Mouse (Mus musculus) hindbrain, postnatal 0 days (tissue): Measurements from ENCODE around the gene Fam209. TPM values are rescaled to one million over a fixed set of nuclear protein-coding genes. Genes with fewer than 3 reads are reported as not detected.
A peak's percentile ranks its signal among the peaks of the same experiment; 100 is the strongest.

Experiments used
- ATAC-seq: fragments of 200-750 bp; cut with Nextera tagmentation; 2 replicates; pipeline ENCODE4 v1.8.0; 2017; ENCODE audit warnings: mild to moderate bottlenecking, moderate TSS enrichment, moderate library complexity
- DNase-seq: peaks from one replicate; pipeline ENCODE4 v3.0.0-alpha.2; 2015; ENCODE audit warnings: low spot score
- H3K27ac ChIP-seq: fragments of 300-500 bp; sonication (generic); 2 replicates; pipeline ENCODE4 v1.5.1; 2014; ENCODE audit warnings: mild to moderate bottlenecking
- H3K27me3 ChIP-seq: fragments of 300-500 bp; sonication (generic); 2 replicates; pipeline ENCODE4 v1.6.1; 2014; ENCODE audit warnings: low read length, mixed read lengths; ENCODE audit not compliant: insufficient read depth
- H3K36me3 ChIP-seq: fragments of 300-500 bp; sonication (generic); 2 replicates; pipeline ENCODE4 v1.6.1; 2014; ENCODE audit warnings: low read length, mixed read lengths; ENCODE audit not compliant: insufficient read depth
- H3K4me1 ChIP-seq: fragments of 300-500 bp; sonication (generic); 2 replicates; pipeline ENCODE4 v1.6.1; 2014; ENCODE audit warnings: antibody characterized with exemption, low read length, mixed read lengths; ENCODE audit not compliant: insufficient read depth
- H3K4me2 ChIP-seq: fragments of 300-500 bp; sonication (generic); 2 replicates; pipeline ENCODE4 v1.6.1; 2014; ENCODE audit warnings: low read depth, mild to moderate bottlenecking, low read length, moderate library complexity, mixed read lengths
- H3K4me3 ChIP-seq: fragments of 300-500 bp; sonication (generic); 2 replicates; pipeline ENCODE4 v1.5.1; 2014; ENCODE audit warnings: low read length
- H3K9ac ChIP-seq: fragments of 300-500 bp; sonication (generic); replicated peaks from 2 replicates; pipeline ENCODE4 v1.6.1; 2014; ENCODE audit warnings: mild to moderate bottlenecking, low read length, moderate library complexity, mixed read lengths
- H3K9me3 ChIP-seq: fragments of 300-500 bp; sonication (generic); 2 replicates; pipeline ENCODE4 v1.6.1; 2016; ENCODE audit warnings: low read length, mixed read lengths
- CTCF ChIP-seq: IDR thresholded peaks from 2 replicates; pipeline ENCODE4 v1.5.1; 2016; ENCODE audit warnings: antibody characterized with exemption, control low read depth, low read depth
- WGBS: fragments of 180-500 bp; shearing (Covaris S2); extraction: QIAGEN DNeasy Blood & Tissue Kit; methylation state at CpG from one replicate; pipeline ENCODE4 v1.1.7; 2014; 5-methylcytosine and 5-hydroxymethylcytosine counted together
- polyA plus RNA-seq: library from polyadenylated mRNA; unstranded; fragments of >200 nt; fragmentation: Nextera tagmentation; extraction: Ambion mirVana; gene quantifications from 2 replicates; pipeline ENCODE4 v1.2.1, GENCODE M21; 2015
- total RNA-seq: library from RNA; depleted of rRNA; stranded (reverse); fragments of >200 nt; gene quantifications from 2 replicates; pipeline ENCODE4 v1.2.3, GENCODE M21; 2014; rRNA removed

Fam209 gene
- not detected in 2 replicates for total RNA-seq
- 0.37 and 0.58 TPM in 2 replicates for polyA plus RNA-seq

GRCm38 (mm10) chr2:172472318-172472717, at the start of gene Fam209:
Gene Fam209 (plus strand): TSS chr2:172472520.
- no peak for ATAC-seq

GRCm38 (mm10) chr2:172430609-172431008, 41.7 kb upstream of the Fam209 start:
- Histone ChIP-seq H3K27me3 (no peaks in the 10 kb centered on the region), H3K9me3 (no peaks in the 10 kb centered on the region), H3K4me1 (no peaks in the 10 kb centered on the region), H3K4me3 (no peak overlapping the region), H3K27ac (no peak overlapping the region), H3K36me3 (no peaks in the 10 kb centered on the region), H3K4me2 (no peak overlapping the region), H3K9ac (no peak overlapping the region)
- ATAC-seq (no peak), DNase-seq (no peak)
- TF ChIP-seq CTCF = no peak
- WGBS = 68% methylated on average over 1 of the region's 1 CpGs

More at GRCm38 (mm10) chr2:172472318-172472717, at the start of gene Fam209:
- H3K4me3 ChIP-seq = no peak within 1 kb of the TSS
- no peaks in the 10 kb centered on the region for H3K4me1 ChIP-seq
- H3K9me3 ChIP-seq = no peaks in the 10 kb centered on the region
- no peak within 1 kb of the TSS for H3K27ac ChIP-seq
- H3K36me3 ChIP-seq = peaks cover 16% of the 10 kb centered on the region; the same call in 1 of the 2 replicates
- WGBS = 75% methylated on average over 11 of the region's 11 CpGs
- no peak within 1 kb of the TSS for H3K4me2 ChIP-seq
- TF ChIP-seq CTCF = no peak
- peak; percentile 11 for DNase-seq
- H3K27me3 ChIP-seq = no peaks in the 10 kb centered on the region
- H3K9ac ChIP-seq = no peak within 1 kb of the TSS

- no peak for DNase-seq
- Histone ChIP-seq H3K27me3 (no peaks in the 10 kb centered on the region), H3K9ac (no peak overlapping the region), H3K4me1 (no peaks in the 10 kb centered on the region), H3K36me3 (no peaks in the 10 kb centered on the region), H3K4me3 (no peak overlapping the region), H3K27ac (no peak overlapping the region), H3K9me3 (no peaks in the 10 kb centered on the region), H3K4me2 (no peak overlapping the region)
- TF ChIP-seq CTCF = no peak
- ATAC-seq = no peak
- 45% methylated on average over 5 of the region's 5 CpGs for WGBS
Observed at GRCm38 (mm10) chr2:172433746-172434145, 38.6 kb upstream of the Fam209 start.

GRCm38 (mm10) chr2:172437371-172437952, 34.9 kb upstream of the Fam209 start:
- TF ChIP-seq CTCF = no peak
- Histone ChIP-seq H3K9me3 (no peaks in the 10 kb centered on the region), H3K9ac (no peak overlapping the region), H3K36me3 (no peaks in the 10 kb centered on the region), H3K27ac (no peak overlapping the region), H3K27me3 (no peaks in the 10 kb centered on the region), H3K4me2 (no peak overlapping the region), H3K4me1 (peaks cover 10% of the 10 kb centered on the region), H3K4me3 (no peak overlapping the region)
- DNase-seq (no peak), ATAC-seq (no peak)
- 71% methylated on average over 16 of the region's 16 CpGs for WGBS

- Histone ChIP-seq H3K4me3 (peak within 1 kb of the TSS; percentile 66), H3K4me2 (peak within 1 kb of the TSS; percentile 81), H3K27me3 (no peaks in the 10 kb centered on the region), H3K36me3 (0 out of 2 replicates have a peak, but pooled peaks cover 4% of the 10 kb centered on the region), H3K9ac (peak within 1 kb of the TSS; percentile 64), H3K4me1 (peaks cover 10% of the 10 kb centered on the region), H3K9me3 (no peaks in the 10 kb centered on the region), H3K27ac (peak within 1 kb of the TSS; percentile 82)
- 2% methylated on average over 35 of the region's 35 CpGs for WGBS
- TF ChIP-seq CTCF = no peak
- ATAC-seq (peak; percentile 97), DNase-seq (peak; percentile 99)
Observed at GRCm38 (mm10) chr2:172439843-172440639, 32.3 kb upstream of the Fam209 start, which contains the start of gene Rtf2. Gene Rtf2 (plus strand): TSS chr2:172440556.

GRCm38 (mm10) chr2:172440640-172441005, 31.7 kb upstream of the Fam209 start:
- H3K9ac ChIP-seq = peak overlapping the region; percentile 64
- no peaks in the 10 kb centered on the region for H3K27me3 ChIP-seq
- peak overlapping the region; percentile 66 for H3K4me3 ChIP-seq
- DNase-seq (no peak), ATAC-seq (peak; percentile 76)
- H3K27ac ChIP-seq = peak overlapping the region; percentile 60; the same call in 1 of the 2 replicates
- H3K9me3 ChIP-seq = no peaks in the 10 kb centered on the region
- no peak for TF ChIP-seq CTCF
- H3K36me3 ChIP-seq = peaks cover 8% of the 10 kb centered on the region; the same call in 1 of the 2 replicates
- peak overlapping the region; percentile 81 for H3K4me2 ChIP-seq
- H3K4me1 ChIP-seq = peaks cover 10% of the 10 kb centered on the region
- under 1% methylated on average over 21 of the region's 21 CpGs for WGBS
